Mouse (Mus musculus) small intestine, adult 2 months (tissue): ENCODE results near the gene Hhat. TPM values are rescaled to one million over a fixed set of nuclear protein-coding genes. Genes with fewer than 3 reads are reported as not detected.

Experiments used
- H3K27ac ChIP-seq: fragments of 200-500 bp; 2 replicates; pipeline ENCODE4 v1.5.1; 2012; ENCODE audit warnings: low read depth, low read length, control low read depth, inconsistent platforms; ENCODE audit not compliant: insufficient read depth
- H3K27me3 ChIP-seq: fragments of 200-500 bp; 2 replicates; pipeline ENCODE4 v1.6.1; 2012; ENCODE audit warnings: mild to moderate bottlenecking, moderate library complexity, low read length, inconsistent platforms; ENCODE audit not compliant: control insufficient read depth, insufficient read depth
- H3K36me3 ChIP-seq: fragments of 200-500 bp; 2 replicates; pipeline ENCODE4 v1.6.1; 2012; ENCODE audit warnings: mild to moderate bottlenecking, low read length, control low read depth, inconsistent platforms; ENCODE audit not compliant: control insufficient read depth, insufficient read depth
- H3K4me1 ChIP-seq: fragments of 200-500 bp; 2 replicates; pipeline ENCODE4 v1.6.1; 2012; ENCODE audit warnings: low read length, inconsistent platforms, mixed read lengths; ENCODE audit not compliant: control insufficient read depth, insufficient read depth, insufficient read length
- H3K4me3 ChIP-seq: fragments of 200-500 bp; 2 replicates; pipeline ENCODE4 v1.5.1; 2012; ENCODE audit warnings: low read depth, mild to moderate bottlenecking, control low read depth, inconsistent platforms, low read length, moderate library complexity
- CTCF ChIP-seq: fragments of 200-500 bp; IDR thresholded peaks from 2 replicates; pipeline ENCODE4 v1.5.1; 2012; ENCODE audit warnings: low read depth, mild to moderate bottlenecking, control low read depth, inconsistent platforms, low read length, moderate library complexity, mixed read lengths; ENCODE audit not compliant: insufficient replicate concordance, insufficient read length; ENCODE audit errors: extremely low read depth
- POLR2A ChIP-seq: fragments of 200-500 bp; IDR thresholded peaks from 2 replicates; pipeline ENCODE4 v1.6.1; 2012; ENCODE audit warnings: low read depth, mild to moderate bottlenecking, control low read depth, inconsistent platforms, low read length, moderate library complexity
- WGBS: fragments of 180-500 bp; shearing (Covaris S2); methylation state at CpG from one replicate; pipeline ENCODE4 v1.1.7; 2018; 5-methylcytosine and 5-hydroxymethylcytosine counted together
- polyA plus RNA-seq: library from polyadenylated mRNA; depleted of rRNA; stranded (reverse); fragments of >200 nt; gene quantifications from 2 replicates; pipeline ENCODE4 v1.2.3, GENCODE M21; 2012

The Hhat gene
- polyA plus RNA-seq, 1 experiment = 3.1 TPM

DNA sequence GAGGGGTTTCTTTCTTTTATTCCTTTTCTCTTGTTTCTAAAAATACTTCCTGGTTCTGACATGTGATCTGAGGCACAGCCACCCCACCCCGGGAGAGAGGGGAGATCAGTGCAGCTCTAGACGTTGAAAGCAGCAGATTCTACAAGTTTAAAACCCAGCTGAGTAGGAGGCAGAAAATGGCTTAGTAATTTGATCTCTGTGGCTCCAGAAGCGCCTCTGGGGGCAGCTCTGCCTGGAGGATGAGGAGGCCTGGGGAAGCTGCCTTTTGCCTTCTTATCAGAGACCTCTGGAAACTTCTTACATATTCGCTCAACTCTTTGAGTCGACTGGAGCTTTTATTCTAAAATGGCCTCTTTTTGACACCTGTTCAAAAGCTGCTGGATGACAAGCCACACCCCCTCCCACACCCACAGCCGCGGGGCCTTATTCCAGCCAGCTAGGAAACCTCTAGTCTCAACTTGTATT, 20.9 kb upstream of the Hhat start:
- TF ChIP-seq POLR2A (no peak), CTCF (no peak)
- Histone ChIP-seq H3K4me1 (no peaks in the 10 kb centered on the region), H3K4me3 (no peak overlapping the region), H3K36me3 (no peaks in the 10 kb centered on the region), H3K27ac (no peak overlapping the region), H3K27me3 (no peaks in the 10 kb centered on the region)
- WGBS = 17% methylated on average over 7 of the region's 7 CpGs

DNA sequence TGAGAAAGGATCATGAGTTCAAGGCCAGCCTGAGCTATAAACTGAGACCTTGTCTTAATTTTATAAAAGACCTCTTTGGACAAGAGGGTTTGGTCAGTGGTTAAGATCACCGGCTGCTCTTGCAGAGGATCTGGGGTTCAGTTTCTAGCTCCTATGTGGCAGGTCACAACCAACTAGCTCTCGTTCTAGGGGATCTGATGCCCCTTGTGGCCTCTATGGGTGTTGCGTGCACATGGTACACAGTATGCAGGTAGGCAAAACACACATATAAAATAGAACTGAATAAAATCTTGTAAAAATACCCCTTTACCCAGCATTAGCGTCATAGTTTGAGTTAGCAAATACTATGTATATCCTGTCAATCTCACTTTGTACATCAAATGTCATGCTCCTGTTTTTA, 19.4 kb upstream of the Hhat start:
- 88% methylated on average over 4 of the region's 4 CpGs for WGBS
- no peaks in the 10 kb centered on the region for H3K4me1 ChIP-seq
- TF ChIP-seq POLR2A = no peak
- peak; percentile 19; the same call in 1 of the 2 replicates for TF ChIP-seq CTCF
- H3K4me3 ChIP-seq = no peak overlapping the region
- H3K27me3 ChIP-seq = no peaks in the 10 kb centered on the region
- H3K36me3 ChIP-seq = no peaks in the 10 kb centered on the region
- H3K27ac ChIP-seq = no peak overlapping the region

GRCm38 (mm10) chr1:192789828-192790227, 18.8 kb upstream of the Hhat start:
- WGBS = 87% methylated on average over 11 of the region's 11 CpGs
- no peaks in the 10 kb centered on the region for H3K4me1 ChIP-seq
- TF ChIP-seq POLR2A (no peak), CTCF (no peak)
- H3K27ac ChIP-seq = no peak overlapping the region
- H3K36me3 ChIP-seq = no peaks in the 10 kb centered on the region
- no peak overlapping the region for H3K4me3 ChIP-seq
- no peaks in the 10 kb centered on the region for H3K27me3 ChIP-seq

- Histone ChIP-seq H3K27me3 (no peaks in the 10 kb centered on the region), H3K4me3 (no peak overlapping the region), H3K27ac (no peak overlapping the region), H3K36me3 (no peaks in the 10 kb centered on the region), H3K4me1 (no peaks in the 10 kb centered on the region)
- TF ChIP-seq CTCF = no peak
- no peak for TF ChIP-seq POLR2A
- 79% methylated on average over 10 of the region's 10 CpGs for WGBS
These were observed 18.1 kb upstream of the Hhat start for GRCm38 (mm10) chr1:192789111-192789522.

DNA sequence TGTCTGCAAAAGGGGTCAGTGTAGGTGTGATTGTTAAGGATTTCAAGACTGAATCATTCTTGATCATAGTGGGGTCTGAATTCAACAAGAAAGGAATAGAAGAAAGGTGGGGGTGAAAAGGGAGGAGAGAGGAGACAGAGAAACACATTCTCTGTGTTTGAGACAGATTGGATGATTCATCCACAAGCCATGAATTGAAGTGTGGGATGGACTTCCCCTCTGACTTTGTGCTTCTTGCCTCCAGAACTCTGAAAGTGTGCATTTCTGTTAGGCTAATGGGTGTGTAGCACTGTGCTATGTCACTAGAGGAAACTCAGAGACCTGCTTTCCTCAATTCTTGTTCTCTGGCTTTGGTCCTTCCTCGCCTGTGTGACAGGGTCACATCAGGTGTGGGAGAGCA, 15.2 kb upstream of the Hhat start:
- WGBS = 78% methylated on average over 1 of the region's 1 CpGs
- Histone ChIP-seq H3K27me3 (no peaks in the 10 kb centered on the region), H3K4me1 (no peaks in the 10 kb centered on the region), H3K36me3 (no peaks in the 10 kb centered on the region), H3K27ac (no peak overlapping the region), H3K4me3 (no peak overlapping the region)
- TF ChIP-seq POLR2A = no peak
- TF ChIP-seq CTCF = no peak

DNA sequence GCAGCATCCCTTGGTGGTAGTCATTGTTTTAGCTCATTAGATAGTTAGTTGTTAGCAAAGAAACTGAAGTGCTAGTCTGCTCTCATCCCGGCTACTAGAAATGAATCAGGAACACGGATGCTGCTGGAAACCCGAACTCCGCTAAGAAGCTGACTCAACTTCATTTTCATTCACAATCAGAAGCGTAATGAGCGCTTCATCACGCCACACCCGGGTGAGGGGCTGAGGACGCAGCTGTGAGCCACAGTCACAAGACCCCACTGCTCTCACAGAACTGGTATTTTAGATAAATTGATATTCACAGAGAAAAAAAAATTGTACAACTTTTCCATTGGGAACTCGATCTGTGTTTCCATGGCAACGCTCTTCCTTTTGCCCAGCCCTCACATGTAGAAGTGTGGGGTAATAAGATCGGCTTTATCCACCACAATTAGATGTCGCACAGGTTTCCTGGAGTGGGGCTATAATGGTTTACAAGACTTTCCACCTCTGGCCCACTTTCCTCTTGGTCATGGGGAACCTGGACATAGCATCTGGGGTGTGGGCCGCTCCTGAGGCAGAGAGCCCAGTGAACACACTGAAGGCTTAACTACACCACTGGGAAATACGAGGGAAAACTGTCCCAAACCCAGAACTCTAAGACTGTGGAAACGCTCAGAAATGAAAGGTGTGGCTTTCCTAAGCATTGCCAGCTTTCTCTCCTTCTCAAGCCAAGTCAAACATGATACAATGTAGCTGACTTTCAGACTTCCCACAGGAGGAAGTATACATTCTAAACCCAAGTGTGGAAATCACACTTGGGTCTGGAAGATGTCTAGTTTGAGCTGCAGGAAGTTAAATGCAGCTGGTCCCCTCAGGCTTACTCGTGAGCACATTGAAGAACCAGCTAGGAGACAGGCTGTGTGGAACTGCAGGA, 14.3 kb upstream of the Hhat start:
- no peak overlapping the region for H3K27ac ChIP-seq
- H3K36me3 ChIP-seq = no peaks in the 10 kb centered on the region
- no peak for TF ChIP-seq POLR2A
- no peak for TF ChIP-seq CTCF
- no peaks in the 10 kb centered on the region for H3K4me1 ChIP-seq
- 64% methylated on average over 17 of the region's 17 CpGs for WGBS
- H3K27me3 ChIP-seq = no peaks in the 10 kb centered on the region
- H3K4me3 ChIP-seq = no peak overlapping the region

- no peak overlapping the region for H3K27ac ChIP-seq
- H3K4me3 ChIP-seq = no peak overlapping the region
- 41% methylated on average over 4 of the region's 4 CpGs for WGBS
- no peaks in the 10 kb centered on the region for H3K27me3 ChIP-seq
- no peaks in the 10 kb centered on the region for H3K36me3 ChIP-seq
- no peak for TF ChIP-seq POLR2A
- peak; percentile 61; the same call in 1 of the 2 replicates for TF ChIP-seq CTCF
- no peaks in the 10 kb centered on the region for H3K4me1 ChIP-seq
These were observed 13.4 kb upstream of the Hhat start for GRCm38 (mm10) chr1:192784374-192784773.
